Mouse (Mus musculus): ENCODE results near the gene C1galt1c1. TPM values are rescaled to one million over a fixed set of nuclear protein-coding genes. Genes with fewer than 3 reads are reported as not detected.

C1galt1c1 gene
- total RNA-seq, 2 experiments from 2014 or later, result 13.7 to 17.3 TPM

Other genes starting within 250 kb of the C1galt1c1 start
- gene Lamp2, start 178.6 kb downstream of the C1galt1c1 start, total RNA-seq (2021), result 100 to 1,000 TPM; 173 to 184 TPM
- gene Cul4b, start 58.9 kb downstream of the C1galt1c1 start, total RNA-seq (2021), result 10 to 100 TPM; 43.7 to 46.0 TPM
- gene Mcts1, start 34.5 kb downstream of the C1galt1c1 start, total RNA-seq (2021), result 10 to 100 TPM; 82.8 to 86.1 TPM
- gene 6030498E09Rik, start 137.6 kb upstream of the C1galt1c1 start, total RNA-seq (2021), result under 1 TPM; 0.56 to 0.59 TPM

Data from adrenal gland, postnatal 4 days (tissue).